Mouse (Mus musculus): ENCODE measurements around the gene Igflr1. TPM values are rescaled to one million over a fixed set of nuclear protein-coding genes. Genes with fewer than 3 reads are reported as not detected.

Igflr1 gene
- total RNA-seq, 2 experiments from 2014 or later = 4.9 to 6.4 TPM

GRCm38 (mm10) chr7:30610043-30610442 lies 44.8 kb downstream of the Igflr1 start:
- DNase-seq (ENCODE audit: low spot score in 2 of 2) = no peak

GRCm38 (mm10) chr7:30612654-30613402 lies 47.6 kb downstream of the Igflr1 start, which contains the start of gene Upk1a:
Upk1a (minus strand) TSS chr7:30612847.
- DNase-seq (ENCODE audit: low spot score in 2 of 2) = no peak

- peak in 1 of 2 experiments; percentile 46 for DNase-seq (ENCODE audit: low spot score in 2 of 2)
Observed at GRCm38 (mm10) chr7:30613529-30614112, 48.4 kb downstream of the Igflr1 start.

- DNase-seq (ENCODE audit: low spot score in 2 of 2) = no peak
Observed at GRCm38 (mm10) chr7:30614454-30614853, 49.2 kb downstream of the Igflr1 start.

- DNase-seq (ENCODE audit: low spot score in 2 of 2) = no peak
Observed at GRCm38 (mm10) chr7:30615049-30615760, 50.0 kb downstream of the Igflr1 start.

Small RNA genes lying within 50 kb of the gene (microRNA-seq; reads per million reads assigned to microRNA genes)
- gene Gm38670 (0 reads per million in 2 experiments), gene Mir3569 (0.25 to 0.98 reads per million in 2 experiments)

Other genes starting within 250 kb of the Igflr1 start
- under 1 TPM; 0.30 to 0.43 TPM for gene E130208F15Rik, start 243.7 kb upstream of the Igflr1 start, total RNA-seq (2021)
- 1 to 10 TPM; 6.3 to 6.6 TPM for gene Sdhaf1, start 241.5 kb upstream of the Igflr1 start, total RNA-seq (2021)
- gene Lrfn3, start 202.7 kb upstream of the Igflr1 start, total RNA-seq (2021) = 10 to 100 TPM; 29.9 to 32.6 TPM
- 10 to 100 TPM; 29.7 to 34.3 TPM for gene Tyrobp, start 151.7 kb upstream of the Igflr1 start, total RNA-seq (2021)
- under 1 TPM in 1 of 2 experiments, not detected in 1; 0.99 TPM for gene Hcst, start 145.6 kb upstream of the Igflr1 start, total RNA-seq (2021)
- gene Nfkbid, start 143.7 kb upstream of the Igflr1 start, total RNA-seq (2021) = 1 to 10 TPM; 3.0 to 4.2 TPM
- 1,000 to 10,000 TPM; 1,425 to 1,440 TPM for gene Aplp1, start 119.9 kb upstream of the Igflr1 start, total RNA-seq (2021)
- 10 to 100 TPM; 11.9 to 17.4 TPM for gene Kirrel2, start 107.7 kb upstream of the Igflr1 start, total RNA-seq (2021)
- gene Nphs1, start 107.1 kb upstream of the Igflr1 start, total RNA-seq (2021) = 1 to 10 TPM in 1 of 2 experiments, under 1 TPM in 1; 0.96 to 1.8 TPM
- gene Prodh2, start 71.8 kb upstream of the Igflr1 start, total RNA-seq (2021) = not detected
- gene Arhgap33, start 30.4 kb upstream of the Igflr1 start, total RNA-seq (2021) = 100 to 1,000 TPM in 1 of 2 experiments, 10 to 100 TPM in 1; 97.4 to 108 TPM
- 1 to 10 TPM; 2.6 to 2.9 TPM for gene Hspb6, start 13.2 kb upstream of the Igflr1 start, total RNA-seq (2021)
- 1 to 10 TPM; 4.4 to 5.2 TPM for gene Proser3, start 13.1 kb upstream of the Igflr1 start, total RNA-seq (2021)
- gene Lin37, start 5.6 kb upstream of the Igflr1 start, total RNA-seq (2021) = 10 to 100 TPM; 40.8 to 43.2 TPM
- gene U2af1l4, start 2.1 kb upstream of the Igflr1 start, total RNA-seq (2021) = 10 to 100 TPM; 74.6 to 75.2 TPM
- 1 to 10 TPM; 9.1 to 9.2 TPM for gene Gm49396, start 2.1 kb upstream of the Igflr1 start, total RNA-seq (2021)
- 10 to 100 TPM; 89.3 to 91.7 TPM for gene Psenen, start 1.8 kb upstream of the Igflr1 start, total RNA-seq (2021)
- gene Kmt2b, start 23.3 kb downstream of the Igflr1 start, total RNA-seq (2021) = 10 to 100 TPM; 45.3 to 47.8 TPM
- gene Zbtb32, start 33.5 kb downstream of the Igflr1 start, total RNA-seq (2021) = not detected
- gene Upk1a, start 47.4 kb downstream of the Igflr1 start, total RNA-seq (2021) = under 1 TPM; 0.38 to 0.45 TPM
- gene Cox6b1, start 60.7 kb downstream of the Igflr1 start, total RNA-seq (2021) = 100 to 1,000 TPM; 599 to 606 TPM
- not detected for gene Etv2, start 70.4 kb downstream of the Igflr1 start, total RNA-seq (2021)
- gene Rbm42, start 84.9 kb downstream of the Igflr1 start, total RNA-seq (2021) = 10 to 100 TPM; 79.0 to 82.6 TPM
- 1 to 10 TPM; 4.6 to 5.4 TPM for gene Haus5, start 99.6 kb downstream of the Igflr1 start, total RNA-seq (2021)
- gene Pmis2, start 106.2 kb downstream of the Igflr1 start, total RNA-seq (2021) = not detected
- gene 2200002J24Rik, start 133.5 kb downstream of the Igflr1 start, total RNA-seq (2021) = not detected
- gene Atp4a, start 146.8 kb downstream of the Igflr1 start, total RNA-seq (2021) = under 1 TPM; 0.22 to 0.36 TPM
- 100 to 1,000 TPM; 109 TPM for gene Tmem147, start 164.1 kb downstream of the Igflr1 start, total RNA-seq (2021)
- not detected for gene Gapdhs, start 178.3 kb downstream of the Igflr1 start, total RNA-seq (2021)
- 10 to 100 TPM in 1 of 2 experiments, 1 to 10 TPM in 1; 6.9 to 10.1 TPM for gene Sbsn, start 186.0 kb downstream of the Igflr1 start, total RNA-seq (2021)
- 1 to 10 TPM; 1.1 to 1.8 TPM for gene Dmkn, start 198.3 kb downstream of the Igflr1 start, total RNA-seq (2021)
- gene Krtdap, start 222.5 kb downstream of the Igflr1 start, total RNA-seq (2021) = not detected